Mouse (Mus musculus): ENCODE results near the gene Foxp1.
A peak's percentile ranks its signal among the peaks of the same experiment; 100 is the strongest.

DNA sequence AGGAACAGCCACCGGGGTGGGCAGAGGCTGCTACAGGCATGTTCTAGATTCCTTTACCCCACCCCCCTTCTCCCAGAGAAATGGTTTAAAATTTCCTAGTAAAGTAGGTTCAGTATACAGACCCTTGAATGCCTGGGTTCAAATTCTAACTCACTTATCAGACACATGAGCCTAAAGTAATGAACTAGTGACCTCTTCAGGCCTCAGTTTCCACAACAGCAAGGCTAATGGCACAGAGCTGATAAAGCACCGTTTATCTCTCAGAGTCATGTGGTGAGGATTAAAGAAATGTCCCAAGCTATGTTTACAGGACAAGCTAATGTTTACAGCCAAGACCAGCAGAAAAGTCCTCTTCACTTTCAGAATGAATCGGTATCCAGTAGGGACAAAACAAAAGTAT is 29.6 kb downstream of the Foxp1 start:
- TF ChIP-seq CTCF (IDR thresholded peaks at IDR 0.05), result peak; percentile 23
- TF ChIP-seq EP300 (IDR thresholded peaks at IDR 0.05), result no peak
